Mouse (Mus musculus) liver, embryonic 15.5 days (tissue): ENCODE results near the gene Kdelc2. TPM values are rescaled to one million over a fixed set of nuclear protein-coding genes. Genes with fewer than 3 reads are reported as not detected.

Source experiments
- microRNA-seq: library from miRNA; unstranded; fragments of <30 nt; microRNA quantifications from one replicate; pipeline ENCODE4, GENCODE M21; 2016
- polyA plus RNA-seq: library from polyadenylated mRNA; unstranded; fragments of >200 nt; fragmentation: Nextera tagmentation; extraction: Ambion mirVana; gene quantifications from 2 replicates; pipeline ENCODE4 v1.2.1, GENCODE M21; 2015

The Kdelc2 gene
- polyA plus RNA-seq, 1 experiment from 2014 or later, result 5.1 TPM

Small RNAs within 50 kb of the gene (microRNA-seq; reads per million reads assigned to microRNA genes)
- not detected for gene Mir130c

Other genes starting within 250 kb of the Kdelc2 start
- 10.7 and 11.0 TPM in 2 replicates for gene Ddx10, start 136.0 kb upstream of the Kdelc2 start, polyA plus RNA-seq
- 0.35 and 0.47 TPM in 2 replicates for gene Exph5, start 82.4 kb upstream of the Kdelc2 start, polyA plus RNA-seq
- gene 4930550C14Rik, start 18.3 kb downstream of the Kdelc2 start, polyA plus RNA-seq, result 0.66 and 0.88 TPM in 2 replicates
- gene Atm, start 152.7 kb downstream of the Kdelc2 start, polyA plus RNA-seq, result 2.5 and 3.1 TPM in 2 replicates
- gene Npat, start 153.0 kb downstream of the Kdelc2 start, polyA plus RNA-seq, result 6.9 and 7.5 TPM in 2 replicates
- gene Acat1, start 226.4 kb downstream of the Kdelc2 start, polyA plus RNA-seq, result 107 and 123 TPM in 2 replicates